ENCODE assay signal across 12 mouse cellular contexts in genomic region chr12:86036368-86037166, GRCm38 (mm10). TPM values are rescaled to one million over a fixed set of nuclear protein-coding genes. Genes with fewer than 3 reads are reported as not detected.
A peak's percentile ranks its signal among the peaks of the same experiment; 100 is the strongest.
DNase-seq lines count a peak whose midpoint lies in the region; ATAC-seq lines count a peak whose summit lies in the region.
"Had no signal": no experiment of that assay in that cellular context is flagged by ENCODE, and none has a peak within 500 bp of the region (broad histone marks: within the 10 kb centered on the region; RNA-seq: fewer than 3 reads in every experiment).

No protein-coding gene starts in this region.

- H3K4me2 ChIP-seq in kidney, embryonic 14.5 days (replicated peaks; ENCODE audit: low read depth, low read length), result no peak overlapping the region
- H3K4me2 ChIP-seq in embryonic facial prominence, embryonic 14.5 days (ENCODE audit: low read depth, low read length), result no peak overlapping the region

- peak overlapping the region; percentile 56; the same call in 1 of the 2 replicates for H3K27ac ChIP-seq in kidney, embryonic 14.5 days (ENCODE audit: low read depth, low read length)
- peak overlapping the region; percentile 53 for H3K27ac ChIP-seq in embryonic facial prominence, embryonic 14.5 days (replicated peaks; ENCODE audit: low read depth, low read length)

- no peak overlapping the region for H3K4me3 ChIP-seq in kidney, embryonic 14.5 days (ENCODE audit: low read length)
- no peak overlapping the region for H3K4me3 ChIP-seq in embryonic facial prominence, embryonic 14.5 days (ENCODE audit: low read depth, low read length)
- H3K4me3 ChIP-seq: erythroblast, embryonic 14.5 days had no signal

- H3K4me1 ChIP-seq in kidney, embryonic 14.5 days (ENCODE audit: control insufficient read depth, insufficient read depth, low read length), result peaks cover 14% of the 10 kb centered on the region
- H3K4me1 ChIP-seq in embryonic facial prominence, embryonic 14.5 days (ENCODE audit: control insufficient read depth, insufficient read depth, low read length), result peaks cover 16% of the 10 kb centered on the region; the same call in 1 of the 2 replicates

- ATAC-seq in kidney, embryonic 14.5 days (ENCODE audit: low FRiP score, low TSS enrichment), result peak; percentile 28
- ATAC-seq in embryonic facial prominence, embryonic 14.5 days (ENCODE audit: low read depth), result peak; percentile 71

- no peaks in the 10 kb centered on the region for H3K36me3 ChIP-seq in kidney, embryonic 14.5 days (ENCODE audit: control insufficient read depth, insufficient read depth, low read length)
- H3K36me3 ChIP-seq in embryonic facial prominence, embryonic 14.5 days (ENCODE audit: control insufficient read depth, insufficient read depth, low read length), result no peaks in the 10 kb centered on the region

- WGBS in kidney, embryonic 14.5 days, result 25% methylated on average over 9 of the region's 9 CpGs
- WGBS in embryonic facial prominence, embryonic 14.5 days, result 36% methylated on average over 9 of the region's 9 CpGs

- no peak overlapping the region for H3K9ac ChIP-seq in kidney, embryonic 14.5 days (ENCODE audit: low read depth, low read length)
- no peak overlapping the region for H3K9ac ChIP-seq in embryonic facial prominence, embryonic 14.5 days (ENCODE audit: low read depth, low read length)

- 0 out of 2 replicates have a peak, but pooled peaks cover 2% of the 10 kb centered on the region for H3K27me3 ChIP-seq in kidney, embryonic 14.5 days (ENCODE audit: control insufficient read depth, insufficient read depth, low read length)
- no peaks in the 10 kb centered on the region for H3K27me3 ChIP-seq in embryonic facial prominence, embryonic 14.5 days (replicated peaks; ENCODE audit: control insufficient read depth, insufficient read depth, low read length)

- peak; percentile 52 to 70 for DNase-seq in cerebellum, postnatal 10 days
- DNase-seq in cerebellum, adult 9-11 months, result no peak
- DNase-seq in kidney, postnatal 36 days, result no peak
- peak; percentile 70 for DNase-seq in embryonic facial prominence, embryonic 14.5 days (ENCODE audit: low spot score)
- DNase-seq in neural tube, embryonic 10.5 days (ENCODE audit: extremely low spot score, low spot score), result peak; percentile 20
- no peak for DNase-seq in urinary bladder, postnatal 10 days (ENCODE audit: low spot score)
- DNase-seq in frontal cortex, postnatal 25 days (ENCODE audit: low spot score in 2 of 2), result no peak
- DNase-seq: layer of hippocampus, postnatal 36 days; lung, postnatal 4 days; thymus, postnatal 4 days had no signal

- no peaks in the 10 kb centered on the region for H3K9me3 ChIP-seq in kidney, embryonic 14.5 days (ENCODE audit: control insufficient read depth, low read length)
- H3K9me3 ChIP-seq in embryonic facial prominence, embryonic 14.5 days (ENCODE audit: control insufficient read depth, low read length), result no peaks in the 10 kb centered on the region

RNA-seq across cellular contexts. Expression of gene Tgfb3, which starts 42.3 kb away (rescaled TPM):
- polyA plus RNA-seq in kidney, embryonic 14.5 days (2014; fragmentation: Nextera tagmentation; extraction: Ambion mirVana), result 12.7 and 17.8 TPM in 2 replicates
- 59.4 and 61.8 TPM in 2 replicates for polyA plus RNA-seq in embryonic facial prominence, embryonic 14.5 days (2014; fragmentation: Nextera tagmentation; extraction: Ambion mirVana)
- polyA plus RNA-seq: erythroblast, embryonic 14.5 days had no signal

RNA-seq across cellular contexts. Expression of gene Ift43, which starts 45.8 kb away (rescaled TPM):
- polyA plus RNA-seq in kidney, embryonic 14.5 days (2014; fragmentation: Nextera tagmentation; extraction: Ambion mirVana), result 77.0 and 87.9 TPM in 2 replicates
- polyA plus RNA-seq in embryonic facial prominence, embryonic 14.5 days (2014; fragmentation: Nextera tagmentation; extraction: Ambion mirVana), result 79.2 and 80.3 TPM in 2 replicates
- polyA plus RNA-seq: erythroblast, embryonic 14.5 days had no signal

Comparison
In these comparisons a context has a peak if more than half of its experiments do, and no peak if none do; other contexts are left out.
1. DNase-seq: peak in cerebellum, postnatal 10 days (2 of 2), embryonic facial prominence, embryonic 14.5 days (single experiment) and neural tube, embryonic 10.5 days (single experiment); none in cerebellum, adult 9-11 months (single experiment), kidney, postnatal 36 days (0 of 2), urinary bladder, postnatal 10 days (single experiment) and frontal cortex, postnatal 25 days (0 of 2).